Mouse (Mus musculus): ENCODE results near the gene Cdc26. TPM values are rescaled to one million over a fixed set of nuclear protein-coding genes. Genes with fewer than 3 reads are reported as not detected.

The Cdc26 gene
- polyA plus RNA-seq, 1 experiment from 2014 or later = 155 TPM

DNA sequence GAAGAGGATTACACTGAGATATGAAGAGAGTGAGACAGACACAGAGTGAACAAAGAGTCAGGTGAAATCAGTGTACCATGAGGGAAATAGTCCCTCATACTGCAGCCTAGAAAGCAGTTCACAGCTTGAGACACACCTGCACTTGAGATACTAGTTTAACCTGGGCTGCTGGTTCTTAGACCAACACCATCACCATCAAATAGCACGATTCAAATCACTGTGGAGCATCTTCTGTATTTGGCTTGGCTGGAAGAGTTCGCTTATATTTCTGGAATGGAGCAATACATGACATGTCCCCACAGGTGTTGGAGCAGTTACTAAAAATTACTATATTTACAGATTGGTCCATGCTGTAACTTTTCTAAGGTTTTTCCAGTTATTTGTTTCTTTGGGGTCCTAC is 32.3 kb downstream of the Cdc26 start:
- Histone ChIP-seq H3K9ac (ENCODE audit: low read depth, low read length) (no peak overlapping the region), H3K27ac (ENCODE audit: low read depth, low read length) (no peak overlapping the region), H3K27me3 (replicated peaks; ENCODE audit: control insufficient read depth, insufficient read depth, low read length) (no peaks in the 10 kb centered on the region), H3K36me3 (ENCODE audit: control insufficient read depth, insufficient read depth, low read length) (no peaks in the 10 kb centered on the region), H3K4me2 (no peak overlapping the region), H3K4me3 (ENCODE audit: low read depth, low read length) (no peak overlapping the region), H3K9me3 (ENCODE audit: control insufficient read depth, low read length) (no peaks in the 10 kb centered on the region), H3K4me1 (replicated peaks; ENCODE audit: control insufficient read depth, insufficient read depth, low read length) (peaks cover 39% of the 10 kb centered on the region)
- WGBS = 82% methylated on average over 2 of the region's 2 CpGs
- DNase-seq (ENCODE audit: low spot score) (no peak), ATAC-seq (replicated peaks; ENCODE audit: low FRiP score) (no peak)

DNA sequence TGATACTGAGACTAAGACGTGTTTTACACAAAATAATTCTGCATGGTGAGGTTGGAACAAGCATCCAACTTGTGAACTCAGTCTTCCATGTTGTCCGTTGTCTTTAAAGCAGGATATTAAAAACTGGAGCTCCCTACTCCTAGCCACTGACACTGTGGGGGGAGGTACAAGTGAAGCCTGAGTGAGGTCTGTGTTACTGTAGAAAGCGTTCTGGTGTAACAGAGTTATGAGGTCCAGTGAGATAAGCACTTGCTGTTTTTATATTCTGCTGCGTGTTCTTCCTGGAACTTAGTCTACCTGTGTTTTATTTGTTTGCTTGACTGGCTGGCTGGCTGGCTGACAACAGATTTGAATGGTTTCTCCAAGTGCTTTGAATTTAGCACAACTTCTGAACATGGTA is 34.1 kb downstream of the Cdc26 start:
- H3K27ac ChIP-seq (ENCODE audit: low read depth, low read length) = no peak overlapping the region; the same call in 1 of the 2 replicates

DNA sequence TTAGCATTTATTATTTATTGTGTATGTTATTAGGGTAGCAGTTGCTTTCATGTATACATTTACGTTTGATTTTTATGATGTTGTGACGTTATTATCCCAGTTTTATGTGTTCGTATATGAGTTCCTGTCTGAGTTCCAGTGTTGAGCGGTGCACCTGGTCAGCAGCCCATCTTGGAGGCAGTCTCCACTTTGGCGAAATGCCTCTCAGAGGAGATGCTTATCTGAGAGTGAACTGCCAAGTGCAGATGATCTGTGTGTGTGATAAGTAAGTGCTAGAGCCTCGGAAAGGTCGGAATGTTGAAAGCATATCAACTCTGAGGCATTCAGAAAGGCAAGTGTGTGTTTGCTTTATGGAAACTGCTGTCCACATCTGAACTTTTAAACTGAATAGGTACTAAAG is 34.8 kb downstream of the Cdc26 start:
- Histone ChIP-seq H3K27ac (ENCODE audit: low read depth, low read length) (no peak overlapping the region), H3K27me3 (replicated peaks; ENCODE audit: control insufficient read depth, insufficient read depth, low read length) (no peaks in the 10 kb centered on the region), H3K9me3 (ENCODE audit: control insufficient read depth, low read length) (no peaks in the 10 kb centered on the region), H3K9ac (ENCODE audit: low read depth, low read length) (no peak overlapping the region), H3K4me3 (ENCODE audit: low read depth, low read length) (no peak overlapping the region), H3K4me2 (no peak overlapping the region), H3K36me3 (ENCODE audit: control insufficient read depth, insufficient read depth, low read length) (no peaks in the 10 kb centered on the region), H3K4me1 (replicated peaks; ENCODE audit: control insufficient read depth, insufficient read depth, low read length) (peaks cover 59% of the 10 kb centered on the region)
- DNase-seq (ENCODE audit: low spot score) (no peak), ATAC-seq (replicated peaks; ENCODE audit: low FRiP score) (no peak)
- WGBS = 70% methylated on average over 7 of the region's 7 CpGs

More for the DNA sequence above, 34.1 kb downstream of the Cdc26 start:
- peaks cover 52% of the 10 kb centered on the region for H3K4me1 ChIP-seq (replicated peaks; ENCODE audit: control insufficient read depth, insufficient read depth, low read length)
- peak; percentile 71 for ATAC-seq (replicated peaks; ENCODE audit: low FRiP score)
- H3K9ac ChIP-seq (ENCODE audit: low read depth, low read length) = no peak overlapping the region
- H3K36me3 ChIP-seq (ENCODE audit: control insufficient read depth, insufficient read depth, low read length) = no peaks in the 10 kb centered on the region
- WGBS = 53% methylated on average over 4 of the region's 4 CpGs
- H3K4me2 ChIP-seq = peak overlapping the region; percentile 30
- no peaks in the 10 kb centered on the region for H3K9me3 ChIP-seq (ENCODE audit: control insufficient read depth, low read length)
- no peaks in the 10 kb centered on the region for H3K27me3 ChIP-seq (replicated peaks; ENCODE audit: control insufficient read depth, insufficient read depth, low read length)
- no peak overlapping the region for H3K4me3 ChIP-seq (ENCODE audit: low read depth, low read length)
- no peak for DNase-seq (ENCODE audit: low spot score)

DNA sequence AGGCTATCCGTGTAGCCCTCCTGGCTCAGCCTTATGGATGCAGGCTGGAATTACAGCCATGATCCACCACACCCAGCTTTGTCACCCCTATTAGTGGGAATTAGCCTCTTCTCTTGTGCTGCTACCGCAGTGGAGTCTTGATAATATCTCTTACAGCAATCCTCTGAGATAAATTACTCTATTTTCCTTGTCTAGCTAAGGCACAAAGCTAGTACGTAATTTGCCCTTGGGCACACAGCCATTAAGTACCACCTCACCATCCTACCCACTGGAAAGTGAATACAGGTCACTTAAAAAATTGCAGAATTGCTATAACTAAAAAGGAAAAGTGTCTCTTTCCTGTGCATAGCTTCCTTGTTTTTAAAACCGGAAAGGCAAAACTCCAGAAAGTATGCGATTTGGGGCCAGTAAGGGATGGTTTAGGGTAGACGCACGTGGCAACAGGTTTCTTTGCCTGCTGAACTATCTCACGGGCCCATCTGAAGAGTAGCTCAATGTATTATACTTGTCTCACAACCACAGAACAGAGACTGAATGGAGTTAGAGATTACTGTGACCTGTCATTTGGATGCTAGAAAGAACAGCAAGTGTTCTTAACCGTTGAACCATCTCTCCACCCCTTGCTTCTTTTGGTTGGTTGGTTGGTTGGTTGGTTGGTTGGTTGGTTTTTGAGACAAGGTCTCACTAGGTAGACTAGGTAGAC is 35.5 kb downstream of the Cdc26 start:
- DNase-seq (ENCODE audit: low spot score) (no peak), ATAC-seq (replicated peaks; ENCODE audit: low FRiP score) (peak; percentile 57)
- H3K27ac ChIP-seq (ENCODE audit: low read depth, low read length) = no peak overlapping the region
- no peak overlapping the region for H3K4me3 ChIP-seq (ENCODE audit: low read depth, low read length)
- no peaks in the 10 kb centered on the region for H3K9me3 ChIP-seq (ENCODE audit: control insufficient read depth, low read length)
- H3K9ac ChIP-seq (ENCODE audit: low read depth, low read length) = no peak overlapping the region
- no peak overlapping the region; the same call in 1 of the 2 replicates for H3K4me2 ChIP-seq
- H3K27me3 ChIP-seq (replicated peaks; ENCODE audit: control insufficient read depth, insufficient read depth, low read length) = no peaks in the 10 kb centered on the region
- WGBS = 72% methylated on average over 9 of the region's 9 CpGs
- peaks cover 64% of the 10 kb centered on the region for H3K4me1 ChIP-seq (replicated peaks; ENCODE audit: control insufficient read depth, insufficient read depth, low read length)
- no peaks in the 10 kb centered on the region for H3K36me3 ChIP-seq (ENCODE audit: control insufficient read depth, insufficient read depth, low read length)

DNA sequence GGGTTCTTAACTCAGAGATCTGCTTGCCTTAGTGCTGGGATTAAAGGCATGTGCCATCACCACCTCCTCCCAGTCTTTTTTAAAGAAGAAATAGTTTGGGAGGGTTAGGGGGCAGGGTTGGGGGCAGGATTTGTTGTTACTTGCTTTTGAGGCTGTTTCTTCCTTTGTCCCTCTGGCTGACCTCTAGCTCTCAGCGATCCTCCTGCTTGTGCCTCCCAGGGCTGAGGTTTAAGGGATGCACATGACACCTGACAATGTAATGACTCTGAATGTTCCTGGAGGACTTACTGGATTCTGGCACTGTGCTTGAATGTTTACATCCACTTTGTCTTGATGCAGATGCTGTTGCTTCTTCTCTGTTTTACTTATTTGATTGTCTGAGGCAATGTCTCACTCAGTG is 36.0 kb downstream of the Cdc26 start:
- no peak overlapping the region for H3K4me3 ChIP-seq (ENCODE audit: low read depth, low read length)
- no peaks in the 10 kb centered on the region for H3K9me3 ChIP-seq (ENCODE audit: control insufficient read depth, low read length)
- H3K4me1 ChIP-seq (replicated peaks; ENCODE audit: control insufficient read depth, insufficient read depth, low read length) = peaks cover 70% of the 10 kb centered on the region
- H3K4me2 ChIP-seq = no peak overlapping the region; the same call in 1 of the 2 replicates
- WGBS = 57% methylated on average over 1 of the region's 1 CpGs
- no peak overlapping the region for H3K9ac ChIP-seq (ENCODE audit: low read depth, low read length)
- no peaks in the 10 kb centered on the region for H3K36me3 ChIP-seq (ENCODE audit: control insufficient read depth, insufficient read depth, low read length)
- no peaks in the 10 kb centered on the region for H3K27me3 ChIP-seq (replicated peaks; ENCODE audit: control insufficient read depth, insufficient read depth, low read length)
- ATAC-seq (replicated peaks; ENCODE audit: low FRiP score) (no peak), DNase-seq (ENCODE audit: low spot score) (no peak)
- no peak overlapping the region for H3K27ac ChIP-seq (ENCODE audit: low read depth, low read length)

DNA sequence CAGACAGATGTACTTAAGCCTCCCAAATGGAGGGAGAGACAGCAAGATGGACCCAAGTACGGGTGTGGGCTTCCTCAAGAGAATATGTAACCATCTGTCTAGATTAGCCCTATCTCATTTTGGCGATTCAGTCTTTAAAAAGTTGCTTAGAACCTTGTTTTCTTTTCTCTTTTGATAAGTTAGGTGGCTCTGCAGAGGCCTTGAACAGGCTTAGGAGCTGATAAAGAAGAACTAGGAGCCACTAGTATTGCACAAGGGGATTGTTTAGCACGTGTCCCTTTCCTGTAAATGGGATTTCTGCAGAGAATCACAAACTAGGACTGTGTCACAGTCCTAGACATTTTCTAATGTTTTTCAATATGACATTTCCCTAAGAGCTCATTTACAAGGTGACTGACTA is 39.4 kb downstream of the Cdc26 start:
- peak overlapping the region; percentile 48 for H3K4me2 ChIP-seq
- no peaks in the 10 kb centered on the region for H3K9me3 ChIP-seq (ENCODE audit: control insufficient read depth, low read length)
- ATAC-seq (replicated peaks; ENCODE audit: low FRiP score) (peak; percentile 81), DNase-seq (ENCODE audit: low spot score) (no peak)
- no peak overlapping the region for H3K4me3 ChIP-seq (ENCODE audit: low read depth, low read length)
- WGBS = 21% methylated on average over 3 of the region's 3 CpGs
- H3K27me3 ChIP-seq (replicated peaks; ENCODE audit: control insufficient read depth, insufficient read depth, low read length) = no peaks in the 10 kb centered on the region
- H3K27ac ChIP-seq (ENCODE audit: low read depth, low read length) = peak overlapping the region; percentile 87
- peaks cover 69% of the 10 kb centered on the region for H3K4me1 ChIP-seq (replicated peaks; ENCODE audit: control insufficient read depth, insufficient read depth, low read length)
- H3K9ac ChIP-seq (ENCODE audit: low read depth, low read length) = peak overlapping the region; percentile 34; the same call in 1 of the 2 replicates
- H3K36me3 ChIP-seq (ENCODE audit: control insufficient read depth, insufficient read depth, low read length) = no peaks in the 10 kb centered on the region

DNA sequence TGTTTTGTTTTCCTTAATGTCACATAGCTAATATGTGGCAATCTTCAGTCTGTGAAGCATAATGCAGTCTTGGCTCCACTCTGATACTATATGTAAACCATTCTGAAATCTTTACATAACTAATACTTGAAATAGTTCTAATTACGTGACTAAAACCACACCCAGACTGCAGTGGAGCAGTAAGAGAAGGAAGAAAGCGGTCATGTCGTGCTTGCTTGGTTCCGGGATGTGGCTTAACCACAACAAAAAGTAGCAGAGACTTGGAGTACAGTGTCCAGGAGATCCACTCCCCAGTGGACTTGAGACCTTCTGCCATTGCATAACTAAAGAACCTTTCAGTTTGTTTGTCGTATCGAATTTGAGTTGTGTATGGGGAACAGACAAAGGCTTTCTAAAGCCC is 40.9 kb downstream of the Cdc26 start:
- Histone ChIP-seq H3K9me3 (ENCODE audit: control insufficient read depth, low read length) (no peaks in the 10 kb centered on the region), H3K36me3 (ENCODE audit: control insufficient read depth, insufficient read depth, low read length) (no peaks in the 10 kb centered on the region), H3K4me3 (ENCODE audit: low read depth, low read length) (no peak overlapping the region), H3K4me2 (peak overlapping the region; percentile 20; the same call in 1 of the 2 replicates), H3K27me3 (replicated peaks; ENCODE audit: control insufficient read depth, insufficient read depth, low read length) (no peaks in the 10 kb centered on the region), H3K4me1 (replicated peaks; ENCODE audit: control insufficient read depth, insufficient read depth, low read length) (peaks cover 58% of the 10 kb centered on the region), H3K27ac (ENCODE audit: low read depth, low read length) (0 out of 2 replicates have a peak overlapping the region, but pooled peaks have one; percentile 38), H3K9ac (ENCODE audit: low read depth, low read length) (no peak overlapping the region)
- no peak for ATAC-seq (replicated peaks; ENCODE audit: low FRiP score)
- no peak for DNase-seq (ENCODE audit: low spot score)
- WGBS = 77% methylated on average over 6 of the region's 6 CpGs

DNA sequence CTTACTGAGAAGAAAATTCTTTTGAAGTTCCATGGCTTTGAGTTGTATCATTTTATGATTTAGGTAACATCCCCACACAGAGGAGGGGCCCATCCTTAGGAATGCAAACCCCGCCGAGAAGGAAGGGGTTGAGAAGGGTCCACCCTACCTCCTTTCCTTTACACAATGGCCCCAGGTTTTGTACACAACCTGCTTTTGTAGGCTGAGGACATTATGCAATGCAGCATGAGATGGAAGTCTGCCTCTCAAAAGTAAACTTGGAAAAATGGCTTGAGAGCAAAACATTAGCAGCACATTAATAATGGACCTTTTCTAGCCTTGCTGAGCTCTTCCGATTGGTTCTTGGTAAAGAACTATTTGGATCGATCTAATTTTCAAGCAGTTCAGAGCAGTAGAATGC is 42.2 kb downstream of the Cdc26 start:
- H3K27me3 ChIP-seq (replicated peaks; ENCODE audit: control insufficient read depth, insufficient read depth, low read length) = no peaks in the 10 kb centered on the region
- H3K4me3 ChIP-seq (ENCODE audit: low read depth, low read length) = no peak overlapping the region
- H3K4me2 ChIP-seq = no peak overlapping the region
- no peaks in the 10 kb centered on the region for H3K9me3 ChIP-seq (ENCODE audit: control insufficient read depth, low read length)
- no peak overlapping the region for H3K9ac ChIP-seq (ENCODE audit: low read depth, low read length)
- H3K27ac ChIP-seq (ENCODE audit: low read depth, low read length) = no peak overlapping the region; the same call in 1 of the 2 replicates
- ATAC-seq (replicated peaks; ENCODE audit: low FRiP score) = no peak
- peaks cover 51% of the 10 kb centered on the region for H3K4me1 ChIP-seq (replicated peaks; ENCODE audit: control insufficient read depth, insufficient read depth, low read length)
- no peak for DNase-seq (ENCODE audit: low spot score)
- no peaks in the 10 kb centered on the region for H3K36me3 ChIP-seq (ENCODE audit: control insufficient read depth, insufficient read depth, low read length)
- WGBS = 79% methylated on average over 4 of the region's 4 CpGs

DNA sequence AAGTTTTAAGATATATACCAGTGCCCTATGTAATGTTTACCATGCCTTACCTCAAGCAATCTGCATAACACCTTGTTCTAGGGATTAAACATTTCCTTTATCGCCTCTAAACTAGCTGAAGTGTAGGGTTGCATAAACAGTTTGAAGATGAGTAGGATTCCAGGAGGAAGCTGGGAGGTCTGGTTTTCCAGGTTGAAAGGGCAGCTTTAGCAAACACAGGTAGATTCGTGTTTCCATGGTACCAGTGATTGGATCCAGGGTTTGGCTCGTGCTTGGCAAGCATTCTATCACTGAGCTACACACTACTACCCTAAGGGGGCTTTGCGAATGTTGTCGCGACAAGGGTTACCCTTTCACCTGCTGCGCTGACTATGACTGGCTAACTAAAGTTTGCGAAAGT is 44.1 kb downstream of the Cdc26 start:
- Histone ChIP-seq H3K36me3 (ENCODE audit: control insufficient read depth, insufficient read depth, low read length) (no peaks in the 10 kb centered on the region), H3K27me3 (replicated peaks; ENCODE audit: control insufficient read depth, insufficient read depth, low read length) (no peaks in the 10 kb centered on the region), H3K9ac (ENCODE audit: low read depth, low read length) (no peak overlapping the region), H3K4me1 (replicated peaks; ENCODE audit: control insufficient read depth, insufficient read depth, low read length) (peaks cover 36% of the 10 kb centered on the region), H3K9me3 (ENCODE audit: control insufficient read depth, low read length) (no peaks in the 10 kb centered on the region), H3K4me3 (ENCODE audit: low read depth, low read length) (no peak overlapping the region), H3K27ac (ENCODE audit: low read depth, low read length) (no peak overlapping the region), H3K4me2 (no peak overlapping the region)
- ATAC-seq (replicated peaks; ENCODE audit: low FRiP score) (no peak), DNase-seq (ENCODE audit: low spot score) (no peak)
- 86% methylated on average over 8 of the region's 8 CpGs for WGBS

All from liver, embryonic 11.5 days (tissue).